Mouse (Mus musculus) kidney, adult 2 months (tissue): ENCODE data around the gene Kcnh4. TPM values are rescaled to one million over a fixed set of nuclear protein-coding genes. Genes with fewer than 3 reads are reported as not detected.

Experiments used
- DNase-seq: peaks from one replicate; pipeline ENCODE4 v3.0.0; 2021
- H3K27ac ChIP-seq: fragments of 200-500 bp; 2 replicates; pipeline ENCODE4 v1.5.1; 2012; ENCODE audit warnings: low read depth, low read length, control low read depth, inconsistent platforms; ENCODE audit not compliant: insufficient read depth
- H3K27me3 ChIP-seq: fragments of 200-500 bp; replicated peaks from 2 replicates; pipeline ENCODE4 v1.6.1; 2012; ENCODE audit warnings: mild to moderate bottlenecking, moderate library complexity, low read length, inconsistent platforms; ENCODE audit not compliant: control insufficient read depth, insufficient read depth
- H3K36me3 ChIP-seq: fragments of 200-500 bp; 2 replicates; pipeline ENCODE4 v1.6.1; 2012; ENCODE audit warnings: mild to moderate bottlenecking, moderate library complexity, low read length, inconsistent platforms; ENCODE audit not compliant: control insufficient read depth, insufficient read depth
- H3K4me1 ChIP-seq: fragments of 200-500 bp; 2 replicates; pipeline ENCODE4 v1.6.1; 2011; ENCODE audit warnings: low read length; ENCODE audit not compliant: control insufficient read depth, insufficient read depth
- H3K4me3 ChIP-seq: fragments of 200-500 bp; 2 replicates; pipeline ENCODE4 v1.5.1; 2011; ENCODE audit warnings: mild to moderate bottlenecking, low read depth, low read length, control low read depth; ENCODE audit not compliant: insufficient read depth
- CTCF ChIP-seq: fragments of 200-500 bp; conservative IDR thresholded peaks from 2 replicates; pipeline ENCODE4 v1.5.1; 2011; ENCODE audit warnings: low read depth, mild to moderate bottlenecking, control low read depth, low read length, moderate library complexity, mixed read lengths; ENCODE audit not compliant: insufficient read depth, insufficient read length
- POLR2A ChIP-seq: fragments of 200-500 bp; IDR thresholded peaks from one replicate; pipeline ENCODE4 v1.6.1; 2011; ENCODE audit warnings: low read depth, low read length, control low read depth
- WGBS: fragments of 180-500 bp; shearing (Covaris S2); methylation state at CpG from one replicate; pipeline ENCODE4 v1.1.7; 2018; 5-methylcytosine and 5-hydroxymethylcytosine counted together
- polyA plus RNA-seq: library from polyadenylated mRNA; depleted of rRNA; stranded (reverse); fragments of >200 nt; gene quantifications from 2 replicates; pipeline ENCODE4 v1.2.3, GENCODE M21; 2012; rRNA removed

The Kcnh4 gene
- 0.04 and 0.08 TPM in 2 replicates for polyA plus RNA-seq

DNA sequence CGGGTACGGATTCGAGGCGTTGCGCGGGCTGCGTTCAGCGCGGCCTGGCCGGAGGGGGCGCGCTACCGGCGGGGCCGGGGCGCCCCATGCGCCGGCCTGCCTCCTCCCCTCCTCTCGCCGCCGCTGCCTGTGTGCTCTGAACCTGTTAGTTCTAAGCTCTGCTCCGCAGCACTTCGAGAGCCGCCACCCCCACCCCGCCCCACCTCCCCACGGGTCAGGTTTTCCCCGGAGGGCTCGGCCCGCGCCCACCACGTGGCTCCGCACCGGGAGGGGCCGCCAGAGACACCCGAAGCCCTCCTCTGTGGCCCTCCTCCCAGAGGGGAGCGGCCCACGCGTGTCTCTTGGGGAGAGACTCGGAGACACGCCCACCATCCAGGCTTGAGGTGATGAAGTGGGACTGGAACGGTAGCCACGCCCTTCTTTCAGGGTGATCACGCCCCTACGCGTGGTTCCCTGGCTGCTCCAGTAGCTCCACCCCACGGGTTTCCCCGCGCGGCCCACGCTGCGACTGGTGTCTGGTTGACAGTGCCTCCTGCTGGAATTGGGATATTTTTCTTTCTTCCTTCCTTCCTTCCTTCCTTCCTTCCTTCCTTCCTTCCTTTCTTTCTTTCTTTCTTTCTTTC, at the start of gene Kcnh4:
TSS of gene Kcnh4 (minus strand) at position 332 of the 623 bp plus-strand sequence.
- H3K27me3 ChIP-seq: no peaks in the 10 kb centered on the region
- 1% methylated on average over 51 of the region's 51 CpGs for WGBS
- no peak for TF ChIP-seq POLR2A
- TF ChIP-seq CTCF: 0 out of 2 replicates have a peak, but pooled peaks have one; percentile 12
- no peak within 1 kb of the TSS for H3K27ac ChIP-seq
- no peaks in the 10 kb centered on the region for H3K4me1 ChIP-seq
- DNase-seq: peak; percentile 51
- no peaks in the 10 kb centered on the region for H3K36me3 ChIP-seq
- H3K4me3 ChIP-seq: no peak within 1 kb of the TSS

- Histone ChIP-seq H3K27ac (no peak overlapping the region), H3K36me3 (peaks cover 8% of the 10 kb centered on the region), H3K27me3 (no peaks in the 10 kb centered on the region), H3K4me3 (no peak overlapping the region), H3K4me1 (peaks cover 11% of the 10 kb centered on the region; the same call in 1 of the 2 replicates)
- WGBS: 59% methylated on average over 20 of the region's 20 CpGs
- TF ChIP-seq CTCF (no peak), POLR2A (no peak)
- no peak for DNase-seq
Measured at GRCm38 (mm10) chr11:100806380-100807305, 46.9 kb upstream of the Kcnh4 start.

GRCm38 (mm10) chr11:100805535-100805934, 45.8 kb upstream of the Kcnh4 start:
- Histone ChIP-seq H3K4me1 (peaks cover 5% of the 10 kb centered on the region; the same call in 1 of the 2 replicates), H3K4me3 (no peak overlapping the region), H3K27ac (no peak overlapping the region), H3K36me3 (peaks cover 8% of the 10 kb centered on the region), H3K27me3 (no peaks in the 10 kb centered on the region)
- TF ChIP-seq CTCF (no peak), POLR2A (no peak)
- whole genome bisulfite sequencing: 80% methylated on average over 7 of the region's 7 CpGs
- no peak for DNase-seq

DNA sequence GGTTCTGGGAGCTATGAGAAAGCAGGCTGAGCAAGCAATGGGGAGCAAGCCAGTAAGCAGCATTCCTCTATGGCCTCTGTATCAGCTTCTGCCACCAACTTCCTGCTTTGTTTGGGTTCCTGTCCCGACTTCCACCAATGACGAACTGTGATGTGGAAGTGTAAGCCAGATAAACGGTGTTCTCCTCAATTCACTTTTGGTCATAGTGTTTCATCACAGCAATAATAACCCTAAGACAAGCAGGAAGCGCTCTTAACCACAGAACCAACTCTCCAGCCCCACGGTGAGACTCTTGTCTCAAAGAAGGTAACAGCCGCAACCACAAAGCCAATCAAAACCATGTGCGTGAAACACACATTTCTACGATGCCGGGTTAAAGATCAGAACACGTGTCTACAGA, 44.7 kb upstream of the Kcnh4 start:
- no peak overlapping the region for H3K4me3 ChIP-seq
- peaks cover 8% of the 10 kb centered on the region for H3K36me3 ChIP-seq
- H3K27ac ChIP-seq: no peak overlapping the region
- WGBS: 95% methylated on average over 10 of the region's 10 CpGs
- TF ChIP-seq POLR2A: no peak
- no peak for TF ChIP-seq CTCF
- no peaks in the 10 kb centered on the region for H3K4me1 ChIP-seq
- no peak for DNase-seq
- no peaks in the 10 kb centered on the region for H3K27me3 ChIP-seq

DNA sequence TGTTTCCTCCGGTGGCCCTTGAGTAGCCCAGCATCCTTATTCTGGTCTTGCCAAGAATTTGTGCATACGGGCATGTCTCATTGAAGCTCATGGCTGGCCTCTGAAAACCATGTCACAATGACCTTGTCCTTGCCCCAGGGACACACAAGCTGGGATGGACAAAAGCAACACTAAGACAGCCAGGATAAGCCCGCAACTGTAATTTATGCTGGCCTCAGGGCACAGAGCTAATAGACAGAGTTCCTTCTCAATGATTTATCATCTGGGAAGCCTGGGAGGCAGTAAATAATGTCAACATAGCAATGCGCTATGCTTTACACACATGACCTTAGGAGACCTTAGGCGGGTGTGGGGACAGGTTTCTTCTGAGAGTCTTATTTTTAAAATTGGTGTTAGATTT, 39.7 kb upstream of the Kcnh4 start:
- Histone ChIP-seq H3K4me3 (no peak overlapping the region), H3K27me3 (no peaks in the 10 kb centered on the region), H3K36me3 (peaks cover 8% of the 10 kb centered on the region), H3K4me1 (no peaks in the 10 kb centered on the region), H3K27ac (no peak overlapping the region; the same call in 1 of the 2 replicates)
- DNase-seq: peak; percentile 43
- TF ChIP-seq CTCF (no peak), POLR2A (no peak)
- WGBS: 49% methylated on average over 5 of the region's 5 CpGs

DNA sequence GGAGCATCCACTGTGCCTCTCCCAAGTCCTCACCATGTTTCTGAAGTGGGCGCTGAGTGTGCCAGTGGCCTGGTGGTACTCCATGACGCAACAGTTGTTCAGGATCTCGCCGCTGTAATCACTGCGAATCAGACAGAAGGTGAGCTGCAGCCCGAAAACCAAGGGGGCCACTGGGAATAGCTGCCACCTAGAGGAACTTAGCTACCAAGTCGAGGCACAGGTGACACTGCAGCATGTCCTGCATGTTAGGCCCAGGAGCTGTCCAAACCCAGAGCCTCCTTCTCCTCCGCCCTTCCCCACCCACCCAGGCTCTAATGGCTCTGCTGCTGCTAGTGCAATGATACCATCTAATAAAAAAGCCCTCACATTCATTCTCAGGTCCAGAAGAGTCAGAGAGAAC, 36.8 kb upstream of the Kcnh4 start:
- Histone ChIP-seq H3K36me3 (no peaks in the 10 kb centered on the region; the same call in 1 of the 2 replicates), H3K4me1 (no peaks in the 10 kb centered on the region), H3K27ac (no peak overlapping the region), H3K27me3 (no peaks in the 10 kb centered on the region), H3K4me3 (no peak overlapping the region)
- no peak for DNase-seq
- WGBS: 79% methylated on average over 8 of the region's 8 CpGs
- TF ChIP-seq POLR2A (no peak), CTCF (no peak)

- no peaks in the 10 kb centered on the region for H3K27me3 ChIP-seq
- TF ChIP-seq CTCF: no peak
- TF ChIP-seq POLR2A: no peak
- no peaks in the 10 kb centered on the region for H3K36me3 ChIP-seq
- no peak overlapping the region for H3K4me3 ChIP-seq
- peaks cover 8% of the 10 kb centered on the region; the same call in 1 of the 2 replicates for H3K4me1 ChIP-seq
- no peak for DNase-seq
- 95% methylated on average over 2 of the region's 2 CpGs for WGBS
- no peak overlapping the region for H3K27ac ChIP-seq
Measured at GRCm38 (mm10) chr11:100795386-100795785, 35.6 kb upstream of the Kcnh4 start.
